Mouse (Mus musculus) limb, embryonic 14.5 days (tissue): Measurements from ENCODE around the gene Lefty2. TPM values are rescaled to one million over a fixed set of nuclear protein-coding genes. Genes with fewer than 3 reads are reported as not detected.

ENCODE experiments used
- ATAC-seq: fragments of 200-750 bp; cut with Nextera tagmentation; 2 replicates; pipeline ENCODE4 v1.8.0; 2017; ENCODE audit warnings: low read depth, moderate number of reproducible peaks, moderate TSS enrichment; ENCODE audit not compliant: low FRiP score
- DNase-seq: peaks from one replicate; pipeline ENCODE4 v3.0.0-alpha.2; 2015; ENCODE audit warnings: low spot score
- H3K27ac ChIP-seq: fragments of 300-500 bp; sonication (generic); replicated peaks from 2 replicates; pipeline ENCODE4 v1.5.1; 2014; ENCODE audit warnings: low read depth, mild to moderate bottlenecking, low read length, moderate library complexity, mixed read lengths
- H3K27me3 ChIP-seq: fragments of 300-500 bp; sonication (generic); 2 replicates; pipeline ENCODE4 v1.6.1; 2014; ENCODE audit warnings: low read length, mixed read lengths; ENCODE audit not compliant: control insufficient read depth, insufficient read depth
- H3K36me3 ChIP-seq: fragments of 300-500 bp; sonication (generic); 2 replicates; pipeline ENCODE4 v1.6.1; 2014; ENCODE audit warnings: mild to moderate bottlenecking, low read length, moderate library complexity, mixed read lengths; ENCODE audit not compliant: control insufficient read depth, insufficient read depth
- H3K4me1 ChIP-seq: fragments of 300-500 bp; sonication (generic); 2 replicates; pipeline ENCODE4 v1.6.1; 2014; ENCODE audit warnings: antibody characterized with exemption, low read length, mixed read lengths; ENCODE audit not compliant: control insufficient read depth, insufficient read depth
- H3K4me2 ChIP-seq: fragments of 300-500 bp; sonication (generic); replicated peaks from 2 replicates; pipeline ENCODE4 v1.6.1; 2014; ENCODE audit warnings: low read depth, mild to moderate bottlenecking, low read length, moderate library complexity; ENCODE audit not compliant: severe bottlenecking
- H3K4me3 ChIP-seq: fragments of 300-500 bp; sonication (generic); replicated peaks from 2 replicates; pipeline ENCODE4 v1.5.1; 2014; ENCODE audit warnings: low read length
- H3K9ac ChIP-seq: fragments of 300-500 bp; sonication (generic); 2 replicates; pipeline ENCODE4 v1.6.1; 2014; ENCODE audit warnings: mild to moderate bottlenecking, low read depth, low read length, moderate library complexity; ENCODE audit not compliant: severe bottlenecking
- H3K9me3 ChIP-seq: fragments of 300-500 bp; sonication (generic); 2 replicates; pipeline ENCODE4 v1.6.1; 2016; ENCODE audit warnings: low read length; ENCODE audit not compliant: control insufficient read depth
- POLR2A ChIP-seq: fragments of 200-500 bp; IDR thresholded peaks from 2 replicates; pipeline ENCODE4 v1.8.0; 2012; ENCODE audit warnings: inconsistent platforms, mild to moderate bottlenecking, moderate library complexity, borderline replicate concordance; ENCODE audit not compliant: insufficient read depth, insufficient read length; ENCODE audit errors: extremely low read depth
- WGBS: fragments of 180-500 bp; shearing (Covaris S2); extraction: QIAGEN DNeasy Blood & Tissue Kit; methylation state at CpG from one replicate; pipeline ENCODE4 v1.1.7; 2014; 5-methylcytosine and 5-hydroxymethylcytosine counted together
- polyA plus RNA-seq, 2 experiments: library from polyadenylated mRNA; depleted of rRNA in 1 of 2; stranded (reverse) in 1 of 2; unstranded in 1 of 2; fragments of >200 nt; fragmentation: Nextera tagmentation in 1 of 2; extraction: Ambion mirVana in 1 of 2; gene quantifications; 2 replicates each; pipeline versions ENCODE4 v1.2.1 to v1.2.3; 2012 to 2014

Lefty2 gene
- polyA plus RNA-seq (2012; rRNA removed) (0.11 and 0.36 TPM in 2 replicates), polyA plus RNA-seq (2014; fragmentation: Nextera tagmentation; extraction: Ambion mirVana) (0.17 and 0.80 TPM in 2 replicates)

GRCm38 (mm10) chr1:180892808-180893207, at the start of gene Lefty2:
TSS of gene Lefty2 (plus strand) at chr1:180893108.
- H3K9me3 ChIP-seq = no peaks in the 10 kb centered on the region
- H3K27ac ChIP-seq = no peak within 1 kb of the TSS
- ATAC-seq (no peak), DNase-seq (no peak)
- peaks cover 14% of the 10 kb centered on the region for H3K4me1 ChIP-seq
- no peak within 1 kb of the TSS for H3K4me2 ChIP-seq
- TF ChIP-seq POLR2A = no peak
- H3K27me3 ChIP-seq = peaks cover 16% of the 10 kb centered on the region
- no peak within 1 kb of the TSS for H3K4me3 ChIP-seq
- H3K36me3 ChIP-seq = no peaks in the 10 kb centered on the region
- WGBS = 64% methylated on average over 10 of the region's 10 CpGs
- no peak within 1 kb of the TSS for H3K9ac ChIP-seq

- Histone ChIP-seq H3K4me1 (peaks cover 26% of the 10 kb centered on the region), H3K9ac (peak overlapping the region; percentile 46), H3K36me3 (no peaks in the 10 kb centered on the region), H3K27ac (peak overlapping the region; percentile 89), H3K9me3 (no peaks in the 10 kb centered on the region), H3K27me3 (no peaks in the 10 kb centered on the region), H3K4me2 (peak overlapping the region; percentile 65), H3K4me3 (peak overlapping the region; percentile 27)
- under 1% methylated on average over 9 of the region's 9 CpGs for WGBS
- DNase-seq (peak; percentile 91), ATAC-seq (peak; percentile 64)
- TF ChIP-seq POLR2A = peak; percentile 31; the same call in 1 of the 2 replicates
These were observed 44.8 kb upstream of the Lefty2 start for GRCm38 (mm10) chr1:180848114-180848510.

- peak overlapping the region; percentile 89 for H3K27ac ChIP-seq
- no peaks in the 10 kb centered on the region for H3K9me3 ChIP-seq
- H3K27me3 ChIP-seq = no peaks in the 10 kb centered on the region
- ATAC-seq = no peak
- 23% methylated on average over 11 of the region's 11 CpGs for WGBS
- no peaks in the 10 kb centered on the region for H3K36me3 ChIP-seq
- TF ChIP-seq POLR2A = no peak
- peak; percentile 68 for DNase-seq
- H3K9ac ChIP-seq = peak overlapping the region; percentile 18; the same call in 1 of the 2 replicates
- H3K4me3 ChIP-seq = peak overlapping the region; percentile 27
- peaks cover 26% of the 10 kb centered on the region for H3K4me1 ChIP-seq
- H3K4me2 ChIP-seq = peak overlapping the region; percentile 65
These were observed 44.2 kb upstream of the Lefty2 start for GRCm38 (mm10) chr1:180848511-180849241.

- no peaks in the 10 kb centered on the region for H3K27me3 ChIP-seq
- 24% methylated on average over 11 of the region's 11 CpGs for WGBS
- H3K36me3 ChIP-seq = no peaks in the 10 kb centered on the region; the same call in 1 of the 2 replicates
- H3K4me1 ChIP-seq = peaks cover 26% of the 10 kb centered on the region
- H3K9ac ChIP-seq = peak overlapping the region; percentile 84
- peak overlapping the region; percentile 80 for H3K4me3 ChIP-seq
- DNase-seq (peak; percentile 53), ATAC-seq (no peak)
- no peak for TF ChIP-seq POLR2A
- H3K9me3 ChIP-seq = no peaks in the 10 kb centered on the region
- H3K27ac ChIP-seq = peak overlapping the region; percentile 99
- peak overlapping the region; percentile 72 for H3K4me2 ChIP-seq
These were observed 43.1 kb upstream of the Lefty2 start for GRCm38 (mm10) chr1:180849701-180850301.
